Mouse (Mus musculus): ENCODE measurements around the gene Iqgap1. TPM values are rescaled to one million over a fixed set of nuclear protein-coding genes. Genes with fewer than 3 reads are reported as not detected.

Gene Iqgap1
- total and polyA plus RNA-seq, 3 experiments = 20.6 to 87.9 (median 58.8) TPM

DNA sequence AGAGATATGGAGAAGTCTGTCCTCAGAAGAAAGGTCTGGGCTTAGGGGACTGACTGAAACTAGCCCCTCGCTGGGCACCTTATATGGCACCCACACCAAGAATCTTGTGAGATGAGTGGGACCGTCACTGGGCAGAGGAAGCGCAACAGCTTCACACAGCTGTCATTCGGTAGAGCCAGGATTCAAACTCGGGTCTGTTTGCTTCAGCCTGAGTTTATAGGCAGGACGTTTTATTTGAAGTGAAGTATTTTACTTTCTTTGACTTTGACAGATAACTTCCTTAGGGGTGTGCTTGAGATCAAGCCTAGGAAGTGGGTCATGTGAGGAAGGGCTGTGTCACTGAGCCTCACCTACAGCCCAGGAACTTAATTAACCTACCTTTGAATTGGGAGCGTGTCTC lies 39.7 kb upstream of the Iqgap1 start:
- Histone ChIP-seq H3K36me3 (ENCODE audit: control insufficient read depth in 1 of 2, insufficient read depth in 2 of 2, low read length in 2 of 2) (peaks cover 0 to 28% of the 10 kb centered on the region in 2 experiments; a peak in 2 of 4 replicates), H3K27ac (ENCODE audit: control insufficient read depth, low read depth, low read length) (peak overlapping the region; percentile 55), H3K9ac (ENCODE audit: control insufficient read depth, low read depth, low read length, poor library complexity, severe bottlenecking) (peak overlapping the region; percentile 6; the same call in 1 of the 2 replicates), H3K4me3 (ENCODE audit: control insufficient read depth in 1 of 2, insufficient read depth in 1 of 2, low read depth in 2 of 2, low read length in 2 of 2) (no peak overlapping the region), H3K79me2 (ENCODE audit: control insufficient read depth, insufficient read depth, low read length, poor library complexity) (no peaks in the 10 kb centered on the region), H3K4me1 (ENCODE audit: control insufficient read depth in 1 of 2, insufficient read depth in 2 of 2, low read length in 2 of 2) (peaks cover 17 to 27% of the 10 kb centered on the region in 2 experiments), H3K27me3 (ENCODE audit: control insufficient read depth in 1 of 2, insufficient read depth in 2 of 2, low read length in 2 of 2) (no peaks in the 10 kb centered on the region), H3K9me3 (replicated peaks; ENCODE audit: insufficient read depth, low read length) (no peaks in the 10 kb centered on the region)
- no peak for TF ChIP-seq SMC3 (IDR thresholded peaks at IDR 0.05; ENCODE audit: low read depth, low read length)
- no peak for DNase-seq (ENCODE audit: low read depth, low spot score)

DNA sequence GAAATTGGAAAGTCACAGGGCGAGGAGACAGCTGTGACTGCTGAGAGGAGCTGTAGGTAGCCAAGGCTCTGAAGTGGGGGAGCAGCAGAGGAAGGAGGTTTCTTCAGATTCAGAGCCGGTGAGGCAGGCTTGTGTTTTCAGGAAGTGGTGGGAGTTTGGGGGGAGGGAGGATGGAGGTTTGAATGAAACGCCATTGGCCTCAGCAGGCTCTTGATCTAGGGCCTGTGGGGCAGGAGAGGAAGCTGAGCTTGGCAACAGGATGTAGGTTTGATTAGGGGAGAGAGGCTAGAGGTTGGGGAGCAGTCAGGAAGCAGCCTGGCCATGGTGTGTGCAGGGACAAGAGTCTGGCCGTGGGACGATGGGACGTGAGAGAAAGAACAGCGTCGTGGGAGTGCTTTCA lies 39.1 kb upstream of the Iqgap1 start:
- Histone ChIP-seq H3K4me3 (ENCODE audit: control insufficient read depth in 1 of 2, insufficient read depth in 1 of 2, low read depth in 2 of 2, low read length in 2 of 2) (no peak overlapping the region; a peak in 1 of 4 replicates), H3K9me3 (replicated peaks; ENCODE audit: insufficient read depth, low read length) (no peaks in the 10 kb centered on the region), H3K27me3 (ENCODE audit: control insufficient read depth in 1 of 2, insufficient read depth in 2 of 2, low read length in 2 of 2) (no peaks in the 10 kb centered on the region), H3K9ac (ENCODE audit: control insufficient read depth, low read depth, low read length, poor library complexity, severe bottlenecking) (peak overlapping the region; percentile 24), H3K36me3 (ENCODE audit: control insufficient read depth in 1 of 2, insufficient read depth in 2 of 2, low read length in 2 of 2) (peaks cover 0 to 28% of the 10 kb centered on the region in 2 experiments; a peak in 2 of 4 replicates), H3K4me1 (ENCODE audit: control insufficient read depth in 1 of 2, insufficient read depth in 2 of 2, low read length in 2 of 2) (peaks cover 17 to 30% of the 10 kb centered on the region in 2 experiments), H3K27ac (ENCODE audit: control insufficient read depth, low read depth, low read length) (peak overlapping the region; percentile 74), H3K79me2 (ENCODE audit: control insufficient read depth, insufficient read depth, low read length, poor library complexity) (no peaks in the 10 kb centered on the region)
- peak in 1 of 2 experiments; percentile 56; a peak in 1 of 4 replicates for TF ChIP-seq POLR2A (IDR thresholded peaks at IDR 0.05; ENCODE audit: control insufficient read depth in 1 of 2, insufficient read depth in 1 of 2, low read depth in 1 of 2, low read length in 2 of 2, poor library complexity in 1 of 2)
- TF ChIP-seq MXI1 (IDR thresholded peaks at IDR 0.05; ENCODE audit: low read depth, low read length) = 0 out of 2 replicates have a peak, but pooled peaks have one; percentile 32
- no peak for TF ChIP-seq CTCF (IDR thresholded peaks at IDR 0.05 in 2 of 3, conservative IDR thresholded peaks at IDR 0.05 in 1 of 3; ENCODE audit: control insufficient read depth in 1 of 3, insufficient read depth in 1 of 3, low read depth in 2 of 3, low read length in 3 of 3, poor library complexity in 1 of 3, severe bottlenecking in 1 of 3)
- peak; percentile 33; the same call in 1 of the 2 replicates for TF ChIP-seq SIN3A (IDR thresholded peaks at IDR 0.05; ENCODE audit: low read length)
- no peak for TF ChIP-seq E2F4 (IDR thresholded peaks at IDR 0.05; ENCODE audit: borderline replicate concordance, low read depth, low read length)
- TF ChIP-seq ELF1 (IDR thresholded peaks at IDR 0.05; ENCODE audit: low read depth, low read length) = peak; percentile 69
- 0 out of 2 replicates have a peak, but pooled peaks have one; percentile 41 for TF ChIP-seq MYC (IDR thresholded peaks at IDR 0.05; ENCODE audit: low read depth, low read length)
- peak; percentile 52; the same call in 1 of the 2 replicates for TF ChIP-seq HCFC1 (IDR thresholded peaks at IDR 0.05; ENCODE audit: low read depth, low read length)
- no peak for TF ChIP-seq ZKSCAN1 (IDR thresholded peaks at IDR 0.05; ENCODE audit: low read depth, low read length)
- no peak for TF ChIP-seq USF1 (IDR thresholded peaks at IDR 0.05; ENCODE audit: low read depth, low read length)
- TF ChIP-seq MAZ (IDR thresholded peaks at IDR 0.05; ENCODE audit: low read depth, low read length) = peak; percentile 27; the same call in 1 of the 2 replicates
- TF ChIP-seq EP300 (IDR thresholded peaks at IDR 0.05; ENCODE audit: low read depth in 1 of 2, low read length in 2 of 2) = peak; percentile 39 to 46; a peak in 1 of 4 replicates
- no peak for TF ChIP-seq BHLHE40 (IDR thresholded peaks at IDR 0.05; ENCODE audit: borderline replicate concordance, low read depth, low read length)
- no peak for TF ChIP-seq TCF12 (IDR thresholded peaks at IDR 0.05; ENCODE audit: low read depth, low read length)
- no peak for TF ChIP-seq ETS1 (IDR thresholded peaks at IDR 0.05; ENCODE audit: low read depth, low read length)
- TF ChIP-seq CHD2 (IDR thresholded peaks at IDR 0.05; ENCODE audit: low read length) = no peak
- TF ChIP-seq RCOR1 (IDR thresholded peaks at IDR 0.05; ENCODE audit: low read depth, low read length) = peak; percentile 48
- peak; percentile 88 for DNase-seq (ENCODE audit: low read depth, low spot score)

All from MEL (cell line).